Mouse (Mus musculus): Measurements from ENCODE around the gene Tmco5.
"Not testable (repeated sequence)": the region's sequence is repeated elsewhere in the genome, so short reads cannot be mapped to it uniquely, and the experiment has no call there.

Gene Tmco5

GRCm38 (mm10) chr2:116924292-116924691 lies 45.8 kb downstream of the Tmco5 start:
- no peak for DNase-seq

GRCm38 (mm10) chr2:116925230-116925629 lies 46.7 kb downstream of the Tmco5 start:
- DNase-seq, result no peak

DNA sequence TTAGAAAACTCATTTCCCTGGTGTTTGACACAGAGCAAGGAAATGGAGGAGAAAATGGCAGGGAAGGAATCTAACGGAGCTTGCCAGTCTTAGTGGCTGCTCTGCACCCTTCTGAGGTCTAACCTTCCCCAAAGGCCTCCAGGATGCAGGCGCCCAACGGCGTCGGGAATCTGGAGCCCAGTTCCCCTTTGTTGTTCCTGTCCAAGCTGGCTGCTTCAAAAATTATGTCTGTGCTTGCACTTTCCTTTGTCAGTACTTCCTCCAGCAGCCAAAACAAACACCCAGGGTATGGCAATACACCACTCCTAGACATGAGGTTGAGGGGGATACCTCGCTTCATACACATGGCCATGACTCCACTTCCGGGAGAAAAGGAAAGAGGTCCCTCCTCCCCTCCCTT lies 53.7 kb downstream of the Tmco5 start:
- no peak for DNase-seq

DNA sequence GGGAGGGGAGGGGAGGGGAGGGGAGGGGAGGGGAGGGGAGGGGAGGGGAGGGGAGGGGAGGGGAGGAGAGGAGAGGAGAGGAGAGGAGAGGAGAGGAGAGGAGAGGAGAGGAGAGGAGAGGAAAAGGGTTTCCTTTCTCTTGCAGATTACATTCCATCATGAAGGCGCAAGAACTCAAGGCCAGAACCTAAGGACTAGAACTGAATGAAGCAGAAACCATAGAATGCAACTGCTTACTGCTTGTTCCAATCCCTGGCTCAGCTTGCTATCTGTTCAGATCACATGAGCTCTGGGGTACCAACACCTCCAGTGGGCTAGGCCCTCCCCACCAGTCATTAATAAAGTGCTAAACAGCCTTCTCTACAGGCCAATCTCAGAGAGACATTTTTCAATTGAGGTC lies 55.7 kb downstream of the Tmco5 start:
- not testable (repeated sequence) for DNase-seq

- no peak for DNase-seq
Measured at GRCm38 (mm10) chr2:116934776-116935175, 56.3 kb downstream of the Tmco5 start.

- DNase-seq, result no peak
Measured at GRCm38 (mm10) chr2:116936371-116936770, 57.9 kb downstream of the Tmco5 start.

- no peak for DNase-seq
Measured at GRCm38 (mm10) chr2:116937166-116937565, 58.7 kb downstream of the Tmco5 start.

GRCm38 (mm10) chr2:116941816-116942215 lies 63.3 kb downstream of the Tmco5 start:
- DNase-seq, result no peak

Data from right cerebral cortex, postnatal 14 days (tissue).